Mouse (Mus musculus): ENCODE results near the gene Fbxo31.

DNA sequence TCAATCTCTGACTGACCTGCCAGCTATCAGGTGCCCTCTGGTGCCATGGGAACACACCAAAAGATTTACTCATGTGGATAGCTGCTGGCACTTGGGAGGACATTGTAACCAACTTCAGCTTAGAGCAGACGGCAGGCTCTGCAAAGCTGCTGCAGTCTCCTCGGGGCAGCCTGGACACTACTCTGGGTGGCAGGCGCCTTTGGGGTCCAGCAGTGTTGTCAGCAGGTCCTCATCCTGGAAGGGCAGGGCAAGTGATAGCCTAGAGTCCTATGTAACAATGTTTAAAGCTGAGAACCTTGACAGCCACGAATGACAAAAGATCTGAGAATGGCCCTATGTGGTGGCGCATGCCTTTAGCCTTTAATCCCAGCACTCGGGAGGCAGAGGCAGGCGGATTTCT, 19.6 kb upstream of the Fbxo31 start:
- no peak for TF ChIP-seq CTCF (IDR thresholded peaks at IDR 0.05; ENCODE audit: low read depth, low read length)
- TF ChIP-seq POLR2A (IDR thresholded peaks at IDR 0.05; ENCODE audit: extremely low read depth, insufficient read depth, low read length) = no peak
